Mouse (Mus musculus) adrenal gland, postnatal 14 days (tissue): ENCODE measurements around the gene Zdhhc15. TPM values are rescaled to one million over a fixed set of nuclear protein-coding genes. Genes with fewer than 3 reads are reported as not detected.

Experiments
- total RNA-seq: library from RNA; stranded (reverse); gene quantifications from 2 replicates; pipeline ENCODE4 v1.2.3, GENCODE M21; 2021

Gene Zdhhc15
- total RNA-seq, 1 experiment from 2014 or later = 2.9 TPM

Other genes with a start within 250 kb of the Zdhhc15 start
- gene Uprt, start 188.2 kb downstream of the Zdhhc15 start, total RNA-seq = 10.7 and 13.6 TPM in 2 replicates
- gene Magee2, start 186.2 kb upstream of the Zdhhc15 start, total RNA-seq = 0.22 and 0.45 TPM in 2 replicates